Mouse (Mus musculus) gastrocnemius, postnatal 14 days (tissue): ENCODE results near the gene Syndig1. TPM values are rescaled to one million over a fixed set of nuclear protein-coding genes. Genes with fewer than 3 reads are reported as not detected.

ENCODE experiments used
- total RNA-seq, 2 experiments: library from RNA; stranded (reverse); gene quantifications; 2 replicates each; pipeline ENCODE4 v1.2.3; 2021

The Syndig1 gene
- total RNA-seq, 2 experiments from 2014 or later = 0.12 TPM; not detected in 1

Other genes starting within 250 kb of the Syndig1 start
- gene C530025M09Rik, start 2.0 kb downstream of the Syndig1 start, total RNA-seq = not detected